Mouse (Mus musculus): Measurements from ENCODE around the gene Mrgpra1. TPM values are rescaled to one million over a fixed set of nuclear protein-coding genes. Genes with fewer than 3 reads are reported as not detected.
"Not testable (repeated sequence)": the region's sequence is repeated elsewhere in the genome, so short reads cannot be mapped to it uniquely, and the experiment has no call there.

Gene Mrgpra1
- polyA plus RNA-seq, 1 experiment from 2014 or later: not detected

- H3K9ac ChIP-seq (ENCODE audit: low read depth, low read length); H3K9me3 ChIP-seq (ENCODE audit: control insufficient read depth, low read length); H3K27ac ChIP-seq (ENCODE audit: low read depth, low read length); H3K4me1 ChIP-seq (ENCODE audit: control insufficient read depth, insufficient read depth, low read length); H3K27me3 ChIP-seq (ENCODE audit: control insufficient read depth, insufficient read depth, low read length); H3K36me3 ChIP-seq (ENCODE audit: control insufficient read depth, insufficient read depth, low read length); ATAC-seq (ENCODE audit: low FRiP score, low TSS enrichment); H3K4me3 ChIP-seq (ENCODE audit: low read length); H3K4me2 ChIP-seq (replicated peaks; ENCODE audit: low read depth, low read length): not testable (repeated sequence)
- WGBS: 84% methylated on average over 5 of the region's 6 CpGs
Measured at GRCm38 (mm10) chr7:47304661-47305060, 49.4 kb downstream of the Mrgpra1 start.

GRCm38 (mm10) chr7:47299612-47300011 lies 54.4 kb downstream of the Mrgpra1 start:
- not testable (repeated sequence) for H3K36me3 ChIP-seq (ENCODE audit: control insufficient read depth, insufficient read depth, low read length); H3K27me3 ChIP-seq (ENCODE audit: control insufficient read depth, insufficient read depth, low read length); H3K9ac ChIP-seq (ENCODE audit: low read depth, low read length); H3K4me2 ChIP-seq (replicated peaks; ENCODE audit: low read depth, low read length); H3K4me1 ChIP-seq (ENCODE audit: control insufficient read depth, insufficient read depth, low read length); H3K27ac ChIP-seq (ENCODE audit: low read depth, low read length); ATAC-seq (ENCODE audit: low FRiP score, low TSS enrichment); H3K4me3 ChIP-seq (ENCODE audit: low read length); H3K9me3 ChIP-seq (ENCODE audit: control insufficient read depth, low read length)

Other genes with a start within 250 kb of the Mrgpra1 start
- 0.57 and 0.91 TPM in 2 replicates for gene Ptpn5, start 220.6 kb downstream of the Mrgpra1 start, polyA plus RNA-seq (2014; fragmentation: Nextera tagmentation; extraction: Ambion mirVana)
- not detected in 2 replicates for gene Mrgpra6, start 149.3 kb downstream of the Mrgpra1 start, polyA plus RNA-seq (2014; fragmentation: Nextera tagmentation; extraction: Ambion mirVana)
- gene Mrgpra9, start 101.4 kb downstream of the Mrgpra1 start, polyA plus RNA-seq (2014; fragmentation: Nextera tagmentation; extraction: Ambion mirVana): not detected in 2 replicates
- gene Mrgpra2a, start 97.9 kb upstream of the Mrgpra1 start, polyA plus RNA-seq (2014; fragmentation: Nextera tagmentation; extraction: Ambion mirVana): not detected in 2 replicates
- gene Mrgpra2b, start 174.6 kb upstream of the Mrgpra1 start, polyA plus RNA-seq (2014; fragmentation: Nextera tagmentation; extraction: Ambion mirVana): not detected in 2 replicates
- gene Mrgpra3, start 247.1 kb upstream of the Mrgpra1 start, polyA plus RNA-seq (2014; fragmentation: Nextera tagmentation; extraction: Ambion mirVana): not detected in 2 replicates

Measured in kidney, embryonic 14.5 days (tissue).